Mouse (Mus musculus) lung, embryonic 16.5 days (tissue): ENCODE data around the gene Rab8a. TPM values are rescaled to one million over a fixed set of nuclear protein-coding genes. Genes with fewer than 3 reads are reported as not detected.

Experiments used
- ATAC-seq: fragments of 200-750 bp; cut with Nextera tagmentation; 2 replicates; pipeline ENCODE4 v1.8.0; 2017; ENCODE audit warnings: low read depth, mild to moderate bottlenecking, moderate library complexity
- H3K27ac ChIP-seq: fragments of 300-500 bp; sonication (generic); 2 replicates; pipeline ENCODE4 v1.5.1; 2014; ENCODE audit warnings: mild to moderate bottlenecking, control low read depth, low read length
- H3K27me3 ChIP-seq: fragments of 300-500 bp; sonication (generic); 2 replicates; pipeline ENCODE4 v1.6.1; 2014; ENCODE audit warnings: low read depth, low read length, mixed read lengths; ENCODE audit not compliant: control insufficient read depth, insufficient read depth
- H3K36me3 ChIP-seq: fragments of 300-500 bp; sonication (generic); 2 replicates; pipeline ENCODE4 v1.6.1; 2014; ENCODE audit warnings: low read length; ENCODE audit not compliant: control insufficient read depth, insufficient read depth
- H3K4me1 ChIP-seq: fragments of 300-500 bp; sonication (generic); replicated peaks from 2 replicates; pipeline ENCODE4 v1.6.1; 2014; ENCODE audit warnings: low read length, mixed read lengths; ENCODE audit not compliant: control insufficient read depth, insufficient read depth
- H3K4me2 ChIP-seq: fragments of 300-500 bp; sonication (generic); 2 replicates; pipeline ENCODE4 v1.6.1; 2014; ENCODE audit warnings: low read depth, low read length, control low read depth
- H3K4me3 ChIP-seq: fragments of 300-500 bp; sonication (generic); 2 replicates; pipeline ENCODE4 v1.5.1; 2014; ENCODE audit warnings: mild to moderate bottlenecking, low read length, control low read depth
- H3K9ac ChIP-seq: fragments of 300-500 bp; sonication (generic); 2 replicates; pipeline ENCODE4 v1.6.1; 2014; ENCODE audit warnings: low read length, control low read depth
- H3K9me3 ChIP-seq: fragments of 300-500 bp; sonication (generic); 2 replicates; pipeline ENCODE4 v1.6.1; 2016; ENCODE audit warnings: low read length; ENCODE audit not compliant: control insufficient read depth
- WGBS: fragments of 180-500 bp; shearing (Covaris S2); extraction: QIAGEN DNeasy Blood & Tissue Kit; methylation state at CpG from one replicate; pipeline ENCODE4 v1.1.7; 2014; 5-methylcytosine and 5-hydroxymethylcytosine counted together
- polyA plus RNA-seq: library from polyadenylated mRNA; unstranded; fragments of >200 nt; fragmentation: Nextera tagmentation; extraction: Ambion mirVana; gene quantifications from 2 replicates; pipeline ENCODE4 v1.2.1, GENCODE M21; 2015

The Rab8a gene
- polyA plus RNA-seq, 1 experiment from 2014 or later: 125 TPM

DNA sequence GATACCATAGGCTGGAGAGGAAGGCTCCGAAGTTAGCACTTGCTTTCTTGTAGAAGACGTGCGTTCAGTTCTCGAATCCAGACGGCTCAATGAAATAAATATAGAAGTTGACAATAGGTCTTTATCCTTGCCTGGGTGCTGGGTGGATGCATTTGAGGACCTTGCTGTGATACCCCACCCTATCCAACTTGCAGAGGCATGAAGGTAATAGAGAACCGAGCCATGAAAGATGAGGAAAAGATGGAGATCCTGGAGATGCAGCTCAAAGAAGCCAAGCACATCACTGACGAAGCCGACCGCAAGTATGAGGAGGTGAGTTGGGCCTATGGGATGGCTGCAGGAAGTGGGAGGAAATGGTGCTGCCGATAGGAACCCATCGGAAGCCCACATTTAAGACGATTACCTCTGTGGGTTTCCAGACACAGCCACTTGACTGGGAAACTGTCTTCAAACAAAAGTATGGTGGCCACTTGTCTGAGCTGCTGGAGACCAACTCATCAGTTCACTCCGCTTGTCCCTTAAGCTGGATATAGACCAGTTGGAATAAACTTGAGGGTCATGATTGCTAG, 17.7 kb upstream of the Rab8a start:
- no peaks in the 10 kb centered on the region for H3K4me1 ChIP-seq
- no peak overlapping the region for H3K4me2 ChIP-seq

DNA sequence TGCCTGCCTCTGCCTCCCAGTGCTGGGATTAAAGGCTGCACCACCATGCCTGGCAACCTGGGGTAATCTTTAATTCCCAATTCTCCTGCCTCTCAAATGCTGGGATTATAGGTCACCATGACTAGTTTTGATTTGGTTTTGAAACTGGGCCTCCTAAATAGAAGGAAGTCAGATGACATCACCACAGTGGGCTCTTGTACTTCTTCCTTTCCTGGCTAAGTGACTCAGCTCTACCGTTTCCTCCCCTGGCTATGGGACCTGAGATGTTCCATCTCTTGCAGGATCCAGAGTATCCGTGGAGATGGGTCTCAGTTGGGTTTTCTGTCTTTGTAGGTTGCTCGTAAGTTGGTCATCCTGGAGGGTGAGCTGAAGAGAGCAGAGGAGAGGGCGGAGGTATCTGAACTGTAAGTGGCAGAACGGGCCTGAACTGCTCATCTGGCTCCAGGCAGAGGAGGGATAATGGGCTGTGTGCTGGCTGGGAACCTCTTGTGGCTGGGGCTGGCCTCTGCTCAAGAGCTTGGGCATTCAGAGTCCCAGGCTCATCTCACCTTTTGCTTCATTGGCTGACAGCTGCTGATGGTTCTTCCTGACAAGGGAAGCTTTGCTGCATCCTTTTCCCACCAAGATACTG, 16.5 kb upstream of the Rab8a start:
- Histone ChIP-seq H3K36me3 (peaks cover 69% of the 10 kb centered on the region), H3K9me3 (no peaks in the 10 kb centered on the region), H3K27me3 (no peaks in the 10 kb centered on the region), H3K9ac (no peak overlapping the region), H3K27ac (no peak overlapping the region), H3K4me3 (no peak overlapping the region), H3K4me1 (no peaks in the 10 kb centered on the region), H3K4me2 (no peak overlapping the region)
- no peak for ATAC-seq
- 86% methylated on average over 5 of the region's 5 CpGs for WGBS

More for the DNA sequence above, 17.7 kb upstream of the Rab8a start:
- no peak overlapping the region for H3K4me3 ChIP-seq
- H3K27ac ChIP-seq: no peak overlapping the region
- peaks cover 73% of the 10 kb centered on the region for H3K36me3 ChIP-seq
- H3K27me3 ChIP-seq: no peaks in the 10 kb centered on the region
- no peak overlapping the region for H3K9ac ChIP-seq
- no peaks in the 10 kb centered on the region for H3K9me3 ChIP-seq
- 91% methylated on average over 13 of the region's 13 CpGs for WGBS
- no peak for ATAC-seq

DNA sequence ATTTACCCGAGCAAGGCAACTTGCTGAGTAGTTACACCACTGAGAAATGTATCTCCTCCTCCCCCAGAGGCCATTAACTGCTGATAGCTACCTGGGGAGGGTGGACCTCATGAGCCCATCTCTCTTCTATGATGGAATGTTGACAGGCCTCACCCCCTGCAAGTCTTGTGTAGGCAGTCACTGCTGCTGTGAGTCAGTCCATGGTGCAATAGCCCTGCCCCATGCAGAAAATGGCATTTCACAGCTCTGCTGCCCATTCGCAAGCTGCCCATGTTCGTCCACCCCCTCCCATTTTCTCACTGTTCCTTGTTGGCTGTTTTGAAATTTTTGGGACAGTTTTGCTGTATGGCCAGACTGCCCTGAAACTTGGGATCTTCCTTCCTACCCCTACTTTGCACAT, 15.5 kb upstream of the Rab8a start:
- H3K4me1 ChIP-seq: no peaks in the 10 kb centered on the region
- H3K4me2 ChIP-seq: no peak overlapping the region
- no peak for ATAC-seq
- H3K36me3 ChIP-seq: peaks cover 77% of the 10 kb centered on the region
- no peaks in the 10 kb centered on the region for H3K9me3 ChIP-seq
- no peaks in the 10 kb centered on the region for H3K27me3 ChIP-seq
- no peak overlapping the region for H3K9ac ChIP-seq
- no peak overlapping the region for H3K4me3 ChIP-seq
- no peak overlapping the region for H3K27ac ChIP-seq
- WGBS: 84% methylated on average over 3 of the region's 3 CpGs

DNA sequence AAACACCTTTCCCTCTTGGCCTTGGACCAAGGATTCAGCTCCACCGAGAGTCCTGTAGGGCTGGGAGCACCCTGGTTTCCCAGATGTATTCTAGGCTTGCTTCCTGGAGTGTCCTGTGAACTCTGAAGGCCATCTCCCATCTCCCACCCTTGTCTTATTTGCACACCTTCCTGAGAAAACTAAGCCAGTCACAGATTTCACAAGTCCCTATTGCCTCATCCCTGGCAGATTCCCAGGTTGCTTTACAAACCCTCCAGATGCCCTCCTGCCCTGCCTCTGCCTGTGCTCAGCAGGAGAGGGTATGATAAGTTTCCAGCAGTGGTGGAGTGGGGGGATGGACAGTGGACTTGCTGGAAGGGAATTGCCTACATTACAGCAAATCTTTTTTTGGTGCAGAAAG, 14.9 kb upstream of the Rab8a start:
- no peak overlapping the region for H3K4me2 ChIP-seq
- H3K27me3 ChIP-seq: no peaks in the 10 kb centered on the region
- ATAC-seq: peak; percentile 24; the same call in 1 of the 2 replicates
- no peak overlapping the region for H3K27ac ChIP-seq
- H3K36me3 ChIP-seq: peaks cover 74% of the 10 kb centered on the region
- H3K4me1 ChIP-seq: no peaks in the 10 kb centered on the region
- no peak overlapping the region for H3K4me3 ChIP-seq
- no peak overlapping the region for H3K9ac ChIP-seq
- WGBS: 71% methylated on average over 1 of the region's 1 CpGs
- H3K9me3 ChIP-seq: no peaks in the 10 kb centered on the region

DNA sequence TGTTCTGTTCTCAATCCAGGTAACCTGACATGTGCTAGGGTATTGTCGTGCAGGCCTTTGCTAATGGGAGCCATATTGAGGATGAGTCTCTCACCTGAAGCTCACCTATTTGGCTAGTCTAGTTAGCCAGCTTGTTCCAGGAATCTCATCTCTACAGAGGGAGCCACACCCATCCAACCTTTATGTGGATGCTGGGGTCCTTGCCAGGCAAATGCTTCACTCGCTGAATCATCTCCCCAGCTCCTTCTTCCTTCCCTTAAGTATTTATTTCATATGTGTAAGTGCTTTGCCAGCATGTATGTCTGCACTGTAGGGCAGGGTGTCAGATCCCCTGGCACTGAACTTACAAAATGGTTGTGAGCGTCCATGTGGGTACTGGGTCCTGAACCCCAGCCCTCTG, 14.4 kb upstream of the Rab8a start:
- 78% methylated on average over 3 of the region's 3 CpGs for WGBS
- H3K4me2 ChIP-seq: no peak overlapping the region
- H3K36me3 ChIP-seq: peaks cover 73% of the 10 kb centered on the region
- no peak overlapping the region for H3K4me3 ChIP-seq
- no peaks in the 10 kb centered on the region for H3K9me3 ChIP-seq
- no peak overlapping the region for H3K9ac ChIP-seq
- no peak overlapping the region for H3K27ac ChIP-seq
- ATAC-seq: no peak
- H3K27me3 ChIP-seq: no peaks in the 10 kb centered on the region
- no peaks in the 10 kb centered on the region for H3K4me1 ChIP-seq

DNA sequence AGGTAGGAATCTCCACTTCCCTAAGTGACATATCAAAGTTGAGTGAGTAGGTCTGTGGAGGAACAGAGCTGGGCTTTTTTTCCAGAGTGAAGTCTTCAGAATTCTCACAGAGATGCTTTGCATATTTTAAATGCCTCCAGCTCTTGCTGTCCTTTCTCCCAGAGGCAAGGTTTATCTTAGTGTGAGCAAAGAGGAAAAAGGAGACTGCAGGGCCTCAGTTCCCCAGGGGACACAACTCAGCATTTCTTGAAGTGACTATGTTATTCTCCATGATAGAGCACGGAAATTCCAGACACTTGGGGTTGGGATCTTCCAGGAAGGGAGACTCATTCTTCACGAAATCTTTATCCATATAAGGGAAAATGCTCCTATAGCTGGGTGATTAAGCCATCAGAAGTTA, 13.7 kb upstream of the Rab8a start:
- Histone ChIP-seq H3K4me3 (no peak overlapping the region), H3K9ac (no peak overlapping the region), H3K4me1 (no peaks in the 10 kb centered on the region), H3K9me3 (no peaks in the 10 kb centered on the region), H3K27ac (no peak overlapping the region), H3K27me3 (no peaks in the 10 kb centered on the region), H3K4me2 (no peak overlapping the region), H3K36me3 (peaks cover 76% of the 10 kb centered on the region)
- 71% methylated on average over 2 of the region's 2 CpGs for WGBS
- ATAC-seq: no peak

DNA sequence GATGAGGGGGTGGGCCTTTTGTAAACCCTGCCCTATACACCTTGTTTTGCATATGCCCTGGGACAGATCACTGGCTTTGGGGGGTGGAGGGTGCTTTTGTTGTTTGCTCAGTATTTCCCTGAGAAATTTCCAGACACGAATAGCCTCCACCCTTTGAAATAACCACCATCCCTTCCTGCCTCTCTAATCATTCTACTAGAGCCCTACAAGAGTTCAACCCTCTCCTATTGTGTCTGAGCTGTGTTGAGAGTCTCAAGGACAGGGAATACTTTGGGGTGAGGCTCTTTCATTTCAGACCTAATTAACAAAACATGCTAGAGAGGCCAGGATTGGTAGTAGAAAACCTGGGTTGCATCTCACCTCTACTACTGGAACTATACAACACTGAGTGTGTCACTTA, 11.9 kb upstream of the Rab8a start:
- H3K27ac ChIP-seq: no peak overlapping the region
- H3K4me1 ChIP-seq: no peaks in the 10 kb centered on the region
- no peak overlapping the region for H3K9ac ChIP-seq
- H3K4me2 ChIP-seq: no peak overlapping the region
- no peak overlapping the region for H3K4me3 ChIP-seq
- WGBS: 76% methylated on average over 1 of the region's 1 CpGs
- no peak for ATAC-seq
- no peaks in the 10 kb centered on the region for H3K27me3 ChIP-seq
- H3K9me3 ChIP-seq: no peaks in the 10 kb centered on the region
- H3K36me3 ChIP-seq: peaks cover 70% of the 10 kb centered on the region

DNA sequence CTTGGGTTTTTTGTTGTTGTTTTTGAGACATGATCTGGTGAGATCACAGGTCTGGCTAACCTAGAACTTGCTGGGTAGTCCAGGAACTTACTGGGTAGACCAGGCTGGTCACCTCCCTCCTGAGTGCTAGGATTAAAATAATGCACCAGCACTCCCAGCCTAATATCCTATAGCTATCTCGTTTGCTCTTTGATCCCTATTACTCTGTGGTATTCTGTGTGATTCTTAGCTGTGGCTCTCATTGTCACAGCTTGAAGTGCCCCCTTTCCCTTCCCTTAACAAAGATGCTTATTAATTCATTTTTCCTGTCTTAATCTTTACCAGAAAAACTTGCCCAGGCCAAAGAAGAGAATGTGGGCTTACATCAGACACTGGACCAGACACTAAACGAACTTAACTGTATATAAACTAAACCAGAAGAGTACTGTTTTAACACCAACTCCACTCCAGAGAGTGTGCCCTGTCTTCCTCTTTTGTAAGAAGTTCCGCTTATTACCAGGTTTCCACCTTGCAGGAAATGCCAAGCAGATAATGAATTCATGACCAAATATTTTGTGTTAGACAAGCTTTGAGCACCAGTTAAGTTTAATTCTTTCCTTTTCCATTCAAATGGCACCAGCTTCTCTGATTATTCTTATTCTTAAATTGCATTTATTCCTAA, 9.5 kb upstream of the Rab8a start:
- no peak for ATAC-seq
- Histone ChIP-seq H3K36me3 (peaks cover 52% of the 10 kb centered on the region), H3K4me2 (no peak overlapping the region), H3K9ac (no peak overlapping the region), H3K27ac (no peak overlapping the region), H3K4me3 (no peak overlapping the region), H3K9me3 (no peaks in the 10 kb centered on the region), H3K27me3 (no peaks in the 10 kb centered on the region), H3K4me1 (no peaks in the 10 kb centered on the region)
- WGBS: 69% methylated on average over 3 of the region's 3 CpGs

DNA sequence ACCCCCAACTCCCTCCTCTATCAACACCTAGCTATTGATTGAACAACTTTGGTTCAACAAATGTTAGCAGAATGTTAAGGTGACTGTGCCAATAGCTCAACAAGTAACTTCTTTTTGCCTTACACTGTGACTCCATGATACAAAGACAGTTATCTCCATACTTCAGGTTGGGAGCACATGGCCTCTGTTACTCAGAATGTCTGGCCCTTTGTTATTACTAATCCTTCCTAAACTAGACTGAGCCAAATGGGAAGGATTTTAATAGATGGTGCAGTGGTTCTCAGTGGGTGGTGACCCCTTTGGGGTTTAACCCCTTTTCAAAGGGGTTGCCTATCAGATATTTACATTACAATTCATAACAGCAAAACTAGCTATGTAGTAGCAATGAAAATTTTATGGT, 7.6 kb upstream of the Rab8a start:
- Histone ChIP-seq H3K36me3 (peaks cover 36% of the 10 kb centered on the region), H3K27ac (no peak overlapping the region), H3K4me2 (no peak overlapping the region)

More for the DNA sequence above, 7.6 kb upstream of the Rab8a start:
- no peak overlapping the region for H3K9ac ChIP-seq
- no peaks in the 10 kb centered on the region for H3K9me3 ChIP-seq
- H3K4me1 ChIP-seq: no peaks in the 10 kb centered on the region
- no peaks in the 10 kb centered on the region for H3K27me3 ChIP-seq
- no peak for ATAC-seq
- H3K4me3 ChIP-seq: no peak overlapping the region
